Mouse (Mus musculus) olfactory bulb, adult 2 months (tissue): Measurements from ENCODE around the gene Nampt.

Experiments
- CTCF ChIP-seq: fragments of 200-500 bp; IDR thresholded peaks from 2 replicates; pipeline ENCODE4 v1.5.1; 2012; ENCODE audit warnings: low read depth, mild to moderate bottlenecking, low read length, moderate library complexity; ENCODE audit not compliant: insufficient read depth
- POLR2A ChIP-seq: fragments of 200-500 bp; IDR thresholded peaks from 2 replicates; pipeline ENCODE4 v1.6.1; 2012; ENCODE audit warnings: mild to moderate bottlenecking, low read depth, low read length, moderate library complexity; ENCODE audit not compliant: insufficient read depth

- no peak for TF ChIP-seq CTCF
- no peak for TF ChIP-seq POLR2A
Measured at GRCm38 (mm10) chr12:32819416-32819815, at the start of gene Nampt.
